Mouse (Mus musculus) small intestine, adult 2 months (tissue): ENCODE measurements around the gene Gm14214.

Source experiments
- CTCF ChIP-seq: fragments of 200-500 bp; IDR thresholded peaks from 2 replicates; pipeline ENCODE4 v1.5.1; 2012; ENCODE audit warnings: low read depth, mild to moderate bottlenecking, control low read depth, inconsistent platforms, low read length, moderate library complexity, mixed read lengths; ENCODE audit not compliant: insufficient replicate concordance, insufficient read length; ENCODE audit errors: extremely low read depth
- POLR2A ChIP-seq: fragments of 200-500 bp; IDR thresholded peaks from 2 replicates; pipeline ENCODE4 v1.6.1; 2012; ENCODE audit warnings: low read depth, mild to moderate bottlenecking, control low read depth, inconsistent platforms, low read length, moderate library complexity

DNA sequence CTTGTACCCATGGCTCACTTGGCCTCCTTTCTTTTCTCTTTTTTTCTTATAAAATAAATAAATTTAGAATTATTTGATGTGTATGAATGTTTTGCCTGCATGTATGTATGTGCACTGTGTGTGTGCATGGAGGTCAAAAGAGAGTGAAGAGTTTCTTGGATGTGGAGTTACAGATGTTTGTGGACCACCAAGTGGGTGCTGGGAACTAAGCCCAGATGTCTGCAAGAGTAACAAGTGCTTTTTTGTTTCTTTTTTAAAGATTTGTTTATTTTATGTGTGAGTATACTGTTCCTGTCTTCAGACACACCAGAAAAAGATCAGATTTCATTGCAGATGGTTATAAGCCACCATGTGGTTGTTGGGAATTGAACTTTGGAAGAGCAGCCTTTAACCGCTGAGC, 33.5 kb upstream of the Gm14214 start:
- no peak for TF ChIP-seq CTCF
- no peak for TF ChIP-seq POLR2A
